ENCODE assay signal across 8 mouse cellular contexts in the genomic region with DNA sequence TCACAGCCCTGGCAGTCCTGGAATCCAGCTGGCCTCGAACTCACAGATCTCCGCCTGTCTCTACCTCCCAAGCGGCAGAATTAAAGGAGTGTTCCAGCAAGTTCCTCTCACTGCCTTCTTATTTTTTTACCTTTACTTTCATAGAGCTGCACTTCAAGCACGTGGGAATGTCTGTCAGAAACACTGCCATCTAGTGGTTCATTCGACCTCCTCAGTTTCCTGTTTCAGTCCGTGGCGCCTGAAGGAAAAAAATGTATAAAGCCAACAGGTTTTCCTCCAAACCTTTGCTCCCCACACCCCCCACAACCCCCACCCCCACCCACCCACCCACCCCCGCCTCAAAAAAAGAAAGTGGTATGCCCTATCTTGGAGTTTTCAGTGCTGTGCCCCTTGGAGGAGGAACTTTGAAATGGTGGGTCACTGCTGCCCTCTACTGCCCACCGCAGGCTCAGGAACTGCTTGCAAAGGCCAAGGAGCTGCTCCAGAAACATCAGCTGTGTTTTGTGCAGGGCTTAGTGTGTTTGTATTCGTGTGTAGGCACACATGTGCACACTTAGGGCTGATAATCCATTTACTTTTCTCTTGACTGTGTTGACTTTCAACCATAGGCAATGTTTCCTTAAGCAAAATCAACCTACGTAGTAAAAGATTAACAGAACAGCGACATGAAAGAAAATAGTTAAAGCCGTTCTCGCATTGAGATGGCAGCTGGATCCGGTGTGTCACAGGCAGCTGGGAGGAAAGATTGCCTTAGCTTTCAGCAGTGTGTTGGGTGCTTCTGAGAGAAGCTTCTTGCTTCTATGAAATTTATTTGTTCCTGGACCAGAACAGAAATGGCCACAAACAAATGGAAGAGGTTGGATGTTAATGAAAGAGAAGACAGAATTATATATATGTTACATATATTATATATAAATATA. TPM values are rescaled to one million over a fixed set of nuclear protein-coding genes. Genes with fewer than 3 reads are reported as not detected.
A peak's percentile ranks its signal among the peaks of the same experiment; 100 is the strongest.
DNase-seq lines count a peak whose midpoint lies in the region; ATAC-seq and TF ChIP-seq lines count a peak whose summit lies in the region.

No protein-coding gene starts in this region.

- TF ChIP-seq CTCF in heart, adult 2 months (IDR thresholded peaks at IDR 0.05): peak; percentile 75
- peak; percentile 82 for TF ChIP-seq CTCF in kidney, adult 2 months (conservative IDR thresholded peaks at IDR 0.05; ENCODE audit: insufficient read depth, insufficient read length, low read depth, low read length)

- 25% methylated on average over 15 of the region's 15 CpGs for WGBS in embryonic facial prominence, embryonic 13.5 days
- WGBS in heart, adult 2 months: 22% methylated on average over 15 of the region's 15 CpGs
- WGBS in kidney, adult 2 months: 10% methylated on average over 15 of the region's 15 CpGs
- WGBS in limb, embryonic 11.5 days: 29% methylated on average over 15 of the region's 15 CpGs
- WGBS in midbrain, embryonic 14.5 days: 29% methylated on average over 15 of the region's 15 CpGs

- no peak overlapping the region for H3K9ac ChIP-seq in embryonic facial prominence, embryonic 13.5 days
- no peak overlapping the region for H3K9ac ChIP-seq in heart, adult 2 months (ENCODE audit: low read depth, low read length)
- H3K9ac ChIP-seq in limb, embryonic 11.5 days (ENCODE audit: low read length): no peak overlapping the region
- H3K9ac ChIP-seq in midbrain, embryonic 14.5 days (replicated peaks; ENCODE audit: low read length): no peak overlapping the region

- H3K27me3 ChIP-seq in embryonic facial prominence, embryonic 13.5 days: no peaks in the 10 kb centered on the region
- H3K27me3 ChIP-seq in heart, adult 2 months (ENCODE audit: control insufficient read depth, insufficient read depth, low read length): no peaks in the 10 kb centered on the region
- no peaks in the 10 kb centered on the region for H3K27me3 ChIP-seq in kidney, adult 2 months (replicated peaks; ENCODE audit: control insufficient read depth, insufficient read depth, low read length)
- no peaks in the 10 kb centered on the region for H3K27me3 ChIP-seq in limb, embryonic 11.5 days (ENCODE audit: control insufficient read depth, insufficient read depth, low read length)
- no peaks in the 10 kb centered on the region for H3K27me3 ChIP-seq in midbrain, embryonic 14.5 days (ENCODE audit: control insufficient read depth, insufficient read depth, low read length)

- no peak for TF ChIP-seq POLR2A in heart, adult 2 months (IDR thresholded peaks at IDR 0.05; ENCODE audit: insufficient read depth, low read depth, low read length)
- TF ChIP-seq POLR2A in kidney, adult 2 months (IDR thresholded peaks at IDR 0.05; ENCODE audit: low read depth, low read length): no peak

- H3K9me3 ChIP-seq in embryonic facial prominence, embryonic 13.5 days: no peaks in the 10 kb centered on the region
- no peaks in the 10 kb centered on the region for H3K9me3 ChIP-seq in limb, embryonic 11.5 days (ENCODE audit: control insufficient read depth, low read length)
- no peaks in the 10 kb centered on the region for H3K9me3 ChIP-seq in midbrain, embryonic 14.5 days (ENCODE audit: control insufficient read depth, low read length)

- no peak overlapping the region for H3K4me3 ChIP-seq in embryonic facial prominence, embryonic 13.5 days
- H3K4me3 ChIP-seq in heart, adult 2 months: no peak overlapping the region
- no peak overlapping the region for H3K4me3 ChIP-seq in kidney, adult 2 months (ENCODE audit: insufficient read depth, low read depth, low read length)
- H3K4me3 ChIP-seq in limb, embryonic 11.5 days (ENCODE audit: low read depth, low read length): no peak overlapping the region
- H3K4me3 ChIP-seq in midbrain, embryonic 14.5 days (replicated peaks; ENCODE audit: low read depth, low read length): no peak overlapping the region

- no peaks in the 10 kb centered on the region for H3K4me1 ChIP-seq in embryonic facial prominence, embryonic 13.5 days
- no peaks in the 10 kb centered on the region for H3K4me1 ChIP-seq in heart, adult 2 months (ENCODE audit: control insufficient read depth, insufficient read depth, low read length)
- no peaks in the 10 kb centered on the region for H3K4me1 ChIP-seq in kidney, adult 2 months (ENCODE audit: control insufficient read depth, insufficient read depth, low read length)
- H3K4me1 ChIP-seq in limb, embryonic 11.5 days (ENCODE audit: control insufficient read depth, insufficient read depth, low read length): no peaks in the 10 kb centered on the region
- H3K4me1 ChIP-seq in midbrain, embryonic 14.5 days (ENCODE audit: control insufficient read depth, insufficient read depth, low read length): no peaks in the 10 kb centered on the region

- no peaks in the 10 kb centered on the region for H3K36me3 ChIP-seq in embryonic facial prominence, embryonic 13.5 days
- H3K36me3 ChIP-seq in heart, adult 2 months (ENCODE audit: control insufficient read depth, insufficient read depth, low read length): no peaks in the 10 kb centered on the region
- H3K36me3 ChIP-seq in kidney, adult 2 months (ENCODE audit: control insufficient read depth, insufficient read depth, low read length): no peaks in the 10 kb centered on the region
- H3K36me3 ChIP-seq in limb, embryonic 11.5 days (ENCODE audit: control insufficient read depth, insufficient read depth, low read length): no peaks in the 10 kb centered on the region
- no peaks in the 10 kb centered on the region for H3K36me3 ChIP-seq in midbrain, embryonic 14.5 days (ENCODE audit: control insufficient read depth, insufficient read depth, low read length)

- H3K79me2 ChIP-seq in heart, adult 2 months (replicated peaks; ENCODE audit: control insufficient read depth, insufficient read depth, low read length): no peaks in the 10 kb centered on the region

- H3K27ac ChIP-seq in embryonic facial prominence, embryonic 13.5 days: no peak overlapping the region
- H3K27ac ChIP-seq in heart, adult 2 months: no peak overlapping the region
- no peak overlapping the region for H3K27ac ChIP-seq in kidney, adult 2 months (ENCODE audit: insufficient read depth, low read depth, low read length)
- H3K27ac ChIP-seq in limb, embryonic 11.5 days (replicated peaks; ENCODE audit: low read depth, low read length): no peak overlapping the region
- H3K27ac ChIP-seq in midbrain, embryonic 14.5 days (replicated peaks; ENCODE audit: low read depth, low read length): no peak overlapping the region

- intact Hi-C loops in heart, adult 2 months (cut with DNase I): no loop called here

- ATAC-seq in embryonic facial prominence, embryonic 13.5 days (ENCODE audit: insufficient number of reproducible peaks, insufficient read depth, low FRiP score, low TSS enrichment, low read depth): peak; percentile 76; the same call in 1 of the 2 replicates
- ATAC-seq in limb, embryonic 11.5 days (ENCODE audit: insufficient number of reproducible peaks, low FRiP score, low TSS enrichment, low read depth): peak; percentile 97
- ATAC-seq in midbrain, embryonic 14.5 days (ENCODE audit: low FRiP score, low TSS enrichment): peak; percentile 85

- peak; percentile 57 for DNase-seq in 3134 (ENCODE audit: extremely low read depth, insufficient read length, low spot score)
- DNase-seq in adrenal gland, postnatal 14 days: peak; percentile 88
- peak; percentile 75 to 79 for DNase-seq in heart, adult 2 months
- DNase-seq in kidney, adult 2 months: peak; percentile 84
- DNase-seq in limb, embryonic 11.5 days (ENCODE audit: low spot score): peak; percentile 89
- peak; percentile 89 for DNase-seq in midbrain, embryonic 14.5 days
- DNase-seq in spleen, adult 18-20 months: peak; percentile 56 to 77

- peak overlapping the region; percentile 46 for H3K4me2 ChIP-seq in embryonic facial prominence, embryonic 13.5 days
- no peak overlapping the region for H3K4me2 ChIP-seq in limb, embryonic 11.5 days (ENCODE audit: low read depth, severe bottlenecking)
- peak overlapping the region; percentile 42 for H3K4me2 ChIP-seq in midbrain, embryonic 14.5 days (ENCODE audit: low read length)

- TF ChIP-seq EP300 in heart, adult 2 months (IDR thresholded peaks at IDR 0.05; ENCODE audit: insufficient read depth, low read depth, low read length): 0 out of 2 replicates have a peak, but pooled peaks have one; percentile 14

RNA-seq across cellular contexts. Expression of a gene that starts 35.8 kb away (rescaled TPM):
- total RNA-seq in adrenal gland, postnatal 14 days (2021): 20.2 and 21.0 TPM in 2 replicates
- polyA plus RNA-seq in embryonic facial prominence, embryonic 13.5 days (2015; fragmentation: Nextera tagmentation; extraction: Ambion mirVana): 107 and 113 TPM in 2 replicates
- 1 to 10 TPM; 2.6 to 3.6 TPM for total RNA-seq in heart, adult 2 months (2021)
- 3.7 and 4.8 TPM in 2 replicates for polyA plus RNA-seq in heart, adult 2 months (2012; rRNA removed)
- polyA plus RNA-seq in kidney, adult 2 months (2012; rRNA removed): 5.5 and 6.1 TPM in 2 replicates
- 167 and 168 TPM in 2 replicates for polyA plus RNA-seq in limb, embryonic 11.5 days (2014; fragmentation: Nextera tagmentation; extraction: Ambion mirVana)
- polyA plus RNA-seq in midbrain, embryonic 14.5 days (2014; fragmentation: Nextera tagmentation; extraction: Ambion mirVana): 77.3 and 85.8 TPM in 2 replicates

Comparison
In these comparisons a context has a peak if more than half of its experiments do, and no peak if none do; other contexts are left out.
1. RNA of a gene that starts 35.8 kb away (polyA plus RNA-seq): 167 to 168 TPM in limb, embryonic 11.5 days, 107 to 113 TPM in embryonic facial prominence, embryonic 13.5 days and 77.3 to 85.8 TPM in midbrain, embryonic 14.5 days; 5.5 to 6.1 TPM in kidney, adult 2 months and 3.7 to 4.8 TPM in heart, adult 2 months; every median in the first group is over 10 times any median in the second.
2. Peak in every context shown above with its lines, with median percentiles within 50 percentile points of each other: DNase-seq and ATAC-seq.